Mouse (Mus musculus) cerebellum, adult 9-10 months (tissue): ENCODE measurements at regions not wholly inside any gene's neighbourhood (a gene's known extent, or its start where the extent isn't known, plus 50 kb on each side); places are given as distances from the start of the nearest gene placed in this dataset.
A peak's percentile ranks its signal among the peaks of the same experiment; 100 is the strongest.

Source experiments
- DNase-seq: peaks from one replicate; pipeline ENCODE4 v3.0.0; 2022

DNA sequence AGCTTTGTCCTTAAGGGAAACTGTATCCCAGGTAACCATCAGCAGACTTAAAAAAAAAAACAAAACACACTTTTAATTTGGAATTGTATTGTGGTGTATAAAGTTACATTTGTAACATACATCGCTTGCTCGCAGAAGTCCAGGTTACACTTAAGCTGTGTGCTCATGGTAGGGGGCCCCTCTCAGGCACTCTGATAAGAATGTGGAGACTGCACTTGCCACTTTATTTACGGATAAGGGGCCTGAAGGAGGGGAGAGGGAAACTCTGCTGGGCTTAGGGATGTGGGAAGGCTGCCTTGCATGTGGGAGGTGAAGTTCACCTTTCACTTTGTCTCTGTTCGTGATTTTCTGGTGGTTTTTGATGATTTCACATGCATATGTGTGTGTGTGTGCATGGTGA, 58.7 kb downstream of the Ccdc185 start:
- DNase-seq = no peak

DNA sequence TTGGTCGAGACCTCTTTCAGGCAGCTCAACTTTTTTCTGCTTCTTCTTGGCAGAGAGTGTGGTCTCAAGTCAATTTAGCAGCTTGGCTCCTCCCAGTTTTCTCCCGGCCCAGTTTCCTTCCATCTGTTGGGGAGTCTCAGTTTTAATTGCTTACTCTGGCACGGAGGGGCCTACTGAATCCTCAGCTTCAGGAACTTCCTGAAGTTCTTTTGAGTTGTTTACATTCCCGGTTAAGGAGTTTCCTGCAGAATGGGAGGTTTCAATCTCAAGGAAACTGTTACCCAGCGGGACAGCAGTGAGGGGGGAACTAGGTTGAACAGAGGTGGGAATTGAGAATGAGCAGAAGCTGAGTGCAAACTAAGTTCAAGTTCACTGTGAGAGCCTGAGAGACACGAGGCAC, 59.2 kb downstream of the Ccdc185 start:
- no peak for DNase-seq

DNA sequence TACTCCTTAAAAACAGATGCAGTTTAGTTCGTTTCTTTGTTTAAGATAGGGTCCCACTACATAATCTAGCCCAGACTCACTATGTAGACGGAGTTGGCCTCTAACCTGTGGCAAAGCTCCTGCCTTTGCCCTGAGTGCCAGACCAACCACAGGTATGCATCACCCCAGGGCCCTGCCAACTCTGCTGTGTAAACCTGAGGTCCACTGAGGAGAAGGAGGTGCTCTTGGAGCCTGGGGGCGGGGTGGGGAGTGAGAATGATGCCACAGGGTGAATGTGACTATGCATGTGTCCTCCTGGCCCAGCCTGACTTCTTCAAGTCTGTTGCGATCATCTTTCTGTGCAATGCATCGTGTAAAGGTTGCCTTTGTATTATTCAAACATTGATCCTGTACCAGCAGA, 61.8 kb downstream of the Ccdc185 start:
- no peak for DNase-seq

DNA sequence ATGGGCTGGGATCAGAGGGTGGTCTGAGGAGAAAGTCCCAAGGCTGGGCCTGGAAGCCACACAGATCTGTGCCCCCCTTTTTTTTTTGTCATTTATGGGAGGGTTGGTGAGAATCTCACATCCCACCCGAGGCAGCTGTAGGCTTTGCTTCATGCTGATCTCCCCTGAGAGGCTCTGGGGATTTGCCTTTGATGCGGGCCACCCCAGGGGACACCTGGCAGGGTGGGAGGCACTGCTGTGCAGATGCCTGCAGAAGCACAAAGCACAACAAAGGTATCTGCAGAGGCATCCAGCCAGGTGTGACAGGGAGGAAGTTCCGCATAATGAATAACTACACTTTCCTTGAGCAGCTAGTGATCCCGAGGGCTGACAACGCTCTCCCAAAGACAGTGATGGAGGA, 62.7 kb downstream of the Ccdc185 start:
- DNase-seq = no peak

DNA sequence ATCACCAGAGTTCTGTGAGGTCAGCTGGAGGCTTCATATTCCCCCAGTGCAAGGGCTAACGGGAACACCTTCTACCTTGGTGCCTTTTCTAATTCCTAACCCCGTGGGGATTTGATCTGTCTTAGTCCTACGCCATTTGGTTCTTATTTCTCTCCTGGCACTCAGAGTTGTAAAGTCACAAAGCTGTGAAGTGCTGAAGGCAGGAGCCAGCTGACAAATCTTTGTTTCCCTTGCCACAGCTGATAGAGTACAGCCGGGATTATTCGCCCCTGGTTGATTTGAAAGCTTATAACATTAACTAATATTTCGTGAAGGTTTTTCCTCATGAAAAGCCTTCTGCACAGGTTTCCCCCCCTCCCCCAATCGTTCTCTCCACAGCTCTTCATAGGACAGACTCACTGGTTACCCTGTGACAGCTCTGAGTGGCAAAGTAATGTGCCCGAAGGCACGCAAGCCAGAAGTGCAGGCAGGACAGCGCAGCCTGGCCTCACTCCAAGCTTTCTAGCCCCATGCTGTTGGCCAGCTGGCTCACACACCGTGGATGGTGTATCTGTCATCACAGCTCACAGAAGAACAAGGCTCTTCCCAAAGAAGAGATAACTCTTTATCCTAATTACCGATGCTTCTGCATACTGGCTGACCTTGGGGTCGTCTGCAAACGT, 66.3 kb downstream of the Ccdc185 start:
- DNase-seq = peak; percentile 49
